Mouse (Mus musculus) embryonic facial prominence, embryonic 15.5 days (tissue): ENCODE measurements around the gene C530008M17Rik. TPM values are rescaled to one million over a fixed set of nuclear protein-coding genes. Genes with fewer than 3 reads are reported as not detected.

ENCODE experiments used
- ATAC-seq: fragments of 200-750 bp; cut with Nextera tagmentation; 2 replicates; pipeline ENCODE4 v1.8.0; 2017; ENCODE audit warnings: low read depth, moderate TSS enrichment; ENCODE audit not compliant: insufficient number of reproducible peaks, low FRiP score, low TSS enrichment
- H3K27ac ChIP-seq: fragments of 300-500 bp; sonication (generic); replicated peaks from 2 replicates; pipeline ENCODE4 v1.5.1; 2015; ENCODE audit warnings: mild to moderate bottlenecking, inconsistent platforms
- H3K27me3 ChIP-seq: fragments of 300-500 bp; sonication (generic); 2 replicates; pipeline ENCODE4 v1.6.1; 2015; ENCODE audit warnings: inconsistent platforms
- H3K36me3 ChIP-seq: fragments of 300-500 bp; sonication (generic); 2 replicates; pipeline ENCODE4 v1.6.1; 2015; ENCODE audit warnings: mild to moderate bottlenecking, inconsistent platforms
- H3K4me1 ChIP-seq: fragments of 300-500 bp; sonication (generic); 2 replicates; pipeline ENCODE4 v1.6.1; 2015; ENCODE audit warnings: inconsistent platforms
- H3K4me2 ChIP-seq: fragments of 300-500 bp; sonication (generic); replicated peaks from 2 replicates; pipeline ENCODE4 v1.6.1; 2015; ENCODE audit warnings: mild to moderate bottlenecking, inconsistent platforms
- H3K4me3 ChIP-seq: fragments of 300-500 bp; sonication (generic); replicated peaks from 2 replicates; pipeline ENCODE4 v1.5.1; 2015; ENCODE audit warnings: mild to moderate bottlenecking, inconsistent platforms
- H3K9ac ChIP-seq: fragments of 300-500 bp; sonication (generic); 2 replicates; pipeline ENCODE4 v1.6.1; 2015; ENCODE audit warnings: inconsistent platforms
- H3K9me3 ChIP-seq: fragments of 300-500 bp; sonication (generic); replicated peaks from 2 replicates; pipeline ENCODE4 v1.6.1; 2016; ENCODE audit warnings: inconsistent platforms
- WGBS: fragments of 180-500 bp; shearing (Covaris S2); methylation state at CpG from one replicate; pipeline ENCODE4 v1.1.7; 2015; 5-methylcytosine and 5-hydroxymethylcytosine counted together
- polyA plus RNA-seq: library from polyadenylated mRNA; unstranded; fragments of >200 nt; fragmentation: Nextera tagmentation; extraction: Ambion mirVana; gene quantifications from 2 replicates; pipeline ENCODE4 v1.2.1, GENCODE M21; 2015

The C530008M17Rik gene
- polyA plus RNA-seq, 1 experiment from 2014 or later: 17.0 TPM

DNA sequence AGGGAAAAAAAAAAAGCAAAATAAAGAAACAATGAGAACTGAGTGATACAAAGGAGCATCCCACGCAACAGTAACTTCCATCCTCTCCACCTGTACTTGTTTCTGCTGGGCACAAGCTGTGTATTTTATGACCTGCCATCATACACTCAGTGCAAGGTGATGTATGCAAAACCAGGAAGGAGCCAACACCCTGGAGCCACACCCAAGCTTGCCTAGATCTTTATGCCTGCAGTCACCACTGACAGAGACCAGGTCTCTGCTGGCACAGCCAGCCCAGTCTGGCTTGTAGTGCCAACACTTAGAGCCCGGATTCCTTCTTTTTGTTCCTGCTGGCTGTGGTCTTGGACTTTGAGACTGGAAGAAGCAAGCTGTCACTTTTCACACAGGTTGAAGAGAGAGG is 185.5 kb downstream of the C530008M17Rik start:
- no peak overlapping the region for H3K27ac ChIP-seq
- no peaks in the 10 kb centered on the region for H3K36me3 ChIP-seq
- 83% methylated on average over 2 of the region's 2 CpGs for WGBS
- H3K4me3 ChIP-seq: no peak overlapping the region
- no peak for ATAC-seq
- no peaks in the 10 kb centered on the region for H3K4me1 ChIP-seq
- no peaks in the 10 kb centered on the region for H3K27me3 ChIP-seq
- no peak overlapping the region for H3K4me2 ChIP-seq
- H3K9ac ChIP-seq: no peak overlapping the region
- no peaks in the 10 kb centered on the region for H3K9me3 ChIP-seq

DNA sequence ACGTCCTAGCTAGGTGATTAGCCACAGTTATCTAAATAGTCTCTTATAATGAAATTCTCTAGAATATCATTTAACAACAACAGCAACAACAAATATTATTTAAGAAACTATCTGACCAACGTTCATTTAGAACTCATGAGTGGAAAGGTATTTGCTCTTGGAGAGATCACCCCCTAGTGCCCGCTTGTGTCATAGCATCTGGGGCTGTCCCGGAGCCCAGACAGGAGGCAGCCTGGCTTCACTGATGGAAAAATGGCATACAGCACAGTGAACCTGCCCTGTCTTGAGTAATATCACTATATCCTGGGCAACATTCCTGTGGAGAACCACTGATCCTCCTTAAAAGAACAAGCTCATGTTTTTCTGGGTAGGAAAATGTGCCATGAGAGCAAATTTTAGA is 187.1 kb downstream of the C530008M17Rik start:
- WGBS: 14% methylated on average over 4 of the region's 4 CpGs
- no peak for ATAC-seq

DNA sequence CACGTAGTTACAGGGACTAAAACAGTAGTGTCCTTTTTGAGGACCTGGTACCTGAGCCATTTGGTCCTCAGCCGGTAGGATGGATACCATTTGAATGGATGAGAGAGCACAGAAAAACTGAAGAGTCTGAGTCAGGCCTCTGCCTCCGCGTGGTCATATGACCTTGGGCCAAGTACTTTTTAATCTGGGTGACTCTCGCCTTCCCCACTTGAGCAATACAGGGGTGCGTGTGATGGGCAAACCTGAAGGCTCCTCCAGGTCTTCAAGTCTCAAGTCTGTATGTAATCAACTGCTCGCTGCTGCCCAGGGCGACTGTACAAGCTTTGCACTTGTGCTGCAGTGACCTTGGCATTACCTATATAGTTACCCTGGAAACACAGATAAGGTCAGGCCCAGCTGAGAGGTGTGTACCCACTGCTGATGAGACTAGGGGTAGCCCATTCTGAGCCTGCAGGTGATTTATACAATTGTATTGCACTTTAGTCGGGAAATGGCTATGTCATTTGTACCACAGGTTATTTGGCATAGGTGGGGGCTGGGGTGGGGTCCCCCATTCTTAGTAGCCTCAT is 187.6 kb downstream of the C530008M17Rik start:
- Histone ChIP-seq H3K4me1 (no peaks in the 10 kb centered on the region), H3K9me3 (no peaks in the 10 kb centered on the region), H3K9ac (no peak overlapping the region), H3K4me3 (no peak overlapping the region), H3K27ac (no peak overlapping the region), H3K4me2 (no peak overlapping the region), H3K27me3 (no peaks in the 10 kb centered on the region), H3K36me3 (no peaks in the 10 kb centered on the region)
- ATAC-seq: no peak
- WGBS: 84% methylated on average over 9 of the region's 9 CpGs

More for the DNA sequence above, 187.1 kb downstream of the C530008M17Rik start:
- Histone ChIP-seq H3K27ac (no peak overlapping the region), H3K27me3 (no peaks in the 10 kb centered on the region), H3K36me3 (no peaks in the 10 kb centered on the region), H3K4me2 (no peak overlapping the region), H3K4me3 (no peak overlapping the region), H3K9ac (no peak overlapping the region), H3K4me1 (no peaks in the 10 kb centered on the region), H3K9me3 (no peaks in the 10 kb centered on the region)

DNA sequence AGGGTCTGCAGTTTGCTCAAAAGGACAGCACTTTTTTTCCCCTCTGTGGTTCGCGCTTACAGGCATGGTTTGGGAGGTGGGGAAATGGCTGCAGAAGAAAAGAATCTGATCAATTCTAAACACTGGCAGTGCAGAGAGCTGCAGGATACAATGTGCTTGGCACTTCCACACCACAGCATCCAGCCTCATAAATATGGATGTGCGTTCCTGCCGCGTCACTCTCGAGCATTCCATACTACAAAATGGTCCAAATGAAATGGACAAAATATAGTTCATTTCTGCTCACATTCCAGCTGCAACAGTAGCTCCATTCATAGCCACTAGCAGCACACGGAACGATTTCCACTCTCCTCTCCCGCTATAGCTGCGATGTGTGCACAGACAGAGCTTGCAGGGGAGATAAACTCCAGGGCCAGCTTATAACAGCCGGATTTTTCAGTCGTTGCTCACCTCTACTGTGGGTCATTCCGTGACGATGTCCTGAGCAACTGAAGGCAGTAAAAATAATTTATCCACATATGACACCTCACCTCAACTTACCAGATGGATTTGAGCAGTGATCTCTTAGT is 188.4 kb downstream of the C530008M17Rik start:
- Histone ChIP-seq H3K4me2 (no peak overlapping the region), H3K36me3 (no peaks in the 10 kb centered on the region), H3K4me1 (no peaks in the 10 kb centered on the region), H3K9ac (no peak overlapping the region), H3K27ac (0 out of 2 replicates have a peak overlapping the region, but pooled peaks have one; percentile 39), H3K9me3 (no peaks in the 10 kb centered on the region), H3K4me3 (no peak overlapping the region), H3K27me3 (no peaks in the 10 kb centered on the region)
- no peak for ATAC-seq
- WGBS: 77% methylated on average over 14 of the region's 14 CpGs

DNA sequence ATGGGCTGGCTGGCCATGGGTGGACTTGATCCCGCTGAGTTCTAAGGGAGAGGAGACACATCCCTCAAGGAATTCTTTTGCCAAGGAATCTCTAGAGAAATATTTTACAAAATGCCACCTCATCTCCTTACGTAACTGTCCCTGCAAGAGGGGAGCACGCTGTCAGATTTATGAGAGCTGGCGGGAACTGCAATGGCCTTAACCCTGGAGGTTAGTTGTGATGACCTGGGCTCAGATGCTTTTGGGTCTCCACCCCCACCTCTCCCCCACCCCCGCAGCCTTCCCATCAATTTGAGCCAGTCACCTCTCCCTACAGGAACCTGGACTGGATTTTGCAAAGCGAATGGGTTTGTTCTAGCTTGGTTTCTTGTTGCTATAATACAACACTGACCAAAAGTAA is 190.8 kb downstream of the C530008M17Rik start:
- H3K36me3 ChIP-seq: no peaks in the 10 kb centered on the region
- no peak overlapping the region for H3K27ac ChIP-seq
- H3K4me3 ChIP-seq: no peak overlapping the region
- no peaks in the 10 kb centered on the region for H3K9me3 ChIP-seq
- no peaks in the 10 kb centered on the region for H3K27me3 ChIP-seq
- H3K9ac ChIP-seq: no peak overlapping the region
- no peaks in the 10 kb centered on the region for H3K4me1 ChIP-seq
- ATAC-seq: no peak
- no peak overlapping the region for H3K4me2 ChIP-seq
- WGBS: 90% methylated on average over 6 of the region's 6 CpGs

DNA sequence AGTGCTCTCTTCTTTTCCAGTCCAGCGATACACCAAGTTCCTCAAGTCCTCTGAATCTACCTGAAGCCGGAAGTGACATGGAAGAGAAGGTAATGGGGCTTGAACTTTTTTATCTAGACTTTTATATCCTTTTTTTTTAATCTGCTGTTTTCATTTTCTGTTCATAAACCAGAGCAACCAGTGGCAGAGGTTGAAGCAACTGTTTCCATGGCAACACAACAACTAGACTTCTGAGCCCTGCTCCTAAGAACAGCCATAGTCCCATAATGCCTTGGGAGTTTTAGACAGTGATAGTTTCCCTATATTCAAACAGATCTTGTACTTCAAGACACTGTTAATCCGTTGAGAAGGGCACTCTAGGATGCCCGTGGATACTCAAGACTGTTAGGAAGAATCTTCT is 195.0 kb downstream of the C530008M17Rik start:
- H3K4me3 ChIP-seq: no peak overlapping the region
- no peak overlapping the region for H3K9ac ChIP-seq
- peaks cover 15% of the 10 kb centered on the region for H3K27me3 ChIP-seq
- no peak for ATAC-seq
- H3K9me3 ChIP-seq: no peaks in the 10 kb centered on the region
- H3K36me3 ChIP-seq: no peaks in the 10 kb centered on the region
- H3K4me1 ChIP-seq: peaks cover 5% of the 10 kb centered on the region
- no peak overlapping the region for H3K27ac ChIP-seq
- H3K4me2 ChIP-seq: no peak overlapping the region
- WGBS: 79% methylated on average over 4 of the region's 4 CpGs

DNA sequence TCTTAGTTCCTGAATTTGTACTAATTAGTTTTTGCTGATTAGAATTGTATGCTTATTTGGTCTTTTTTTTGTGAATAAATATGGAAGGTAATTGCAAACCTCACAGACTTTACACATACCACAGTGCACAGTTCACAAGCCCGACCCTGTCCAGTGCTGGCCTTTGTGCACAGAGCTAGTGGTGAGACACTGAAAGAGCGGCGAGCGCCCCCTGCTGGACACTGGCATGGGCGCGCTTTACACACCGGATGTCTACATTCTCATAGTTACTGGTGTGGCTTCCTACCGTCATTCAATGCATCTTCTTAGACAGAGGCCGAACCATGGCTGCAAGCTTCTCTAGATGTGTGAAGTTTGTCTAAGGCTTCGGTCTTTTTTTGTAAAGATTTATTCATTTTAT is 197.2 kb downstream of the C530008M17Rik start:
- Histone ChIP-seq H3K9me3 (no peaks in the 10 kb centered on the region), H3K27me3 (peaks cover 35% of the 10 kb centered on the region), H3K9ac (no peak overlapping the region), H3K36me3 (no peaks in the 10 kb centered on the region), H3K4me1 (peaks cover 26% of the 10 kb centered on the region), H3K27ac (no peak overlapping the region), H3K4me3 (no peak overlapping the region), H3K4me2 (no peak overlapping the region)
- peak; percentile 81 for ATAC-seq
- 10% methylated on average over 10 of the region's 10 CpGs for WGBS

DNA sequence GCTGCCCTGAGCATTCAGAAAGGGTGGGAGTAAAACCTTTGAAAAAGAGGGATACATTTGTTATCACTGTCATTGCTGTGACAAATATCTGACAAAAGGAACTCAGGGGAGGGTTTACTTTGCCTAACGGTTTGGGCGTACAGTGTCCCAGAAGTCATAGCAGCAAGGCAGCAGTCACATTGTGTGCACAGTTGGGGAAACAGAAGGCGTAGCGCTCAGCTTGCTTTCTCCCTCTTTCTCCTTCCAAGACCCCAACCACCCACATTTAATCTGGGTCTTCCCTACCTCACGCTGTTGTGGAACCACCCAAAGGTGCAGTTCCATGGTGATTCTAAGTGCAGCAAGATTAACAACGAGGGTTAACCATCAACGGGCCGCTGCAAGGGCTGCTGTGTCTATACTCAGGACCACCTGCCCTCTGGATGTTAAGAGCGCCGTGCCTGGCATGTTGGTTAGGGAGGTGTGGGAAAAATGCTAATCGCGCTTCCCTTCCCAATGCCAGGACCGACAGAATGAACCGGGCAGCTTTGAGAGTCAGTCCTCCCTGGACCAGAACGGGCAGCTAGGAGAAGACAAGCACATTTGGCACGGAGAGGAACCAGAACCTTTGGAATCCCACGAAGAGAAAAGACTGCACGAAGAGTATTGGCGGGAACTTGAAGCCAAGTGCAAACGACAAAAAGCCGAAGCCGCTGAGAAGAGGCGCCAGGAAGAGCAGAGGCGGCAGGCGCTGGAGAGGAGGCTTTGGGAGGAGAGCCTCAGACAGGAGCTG is 199.7 kb downstream of the C530008M17Rik start:
- Histone ChIP-seq H3K27me3 (peaks cover 37% of the 10 kb centered on the region), H3K9me3 (no peaks in the 10 kb centered on the region), H3K9ac (no peak overlapping the region), H3K4me3 (peak overlapping the region; percentile 44), H3K36me3 (no peaks in the 10 kb centered on the region), H3K4me2 (peak overlapping the region; percentile 81), H3K27ac (no peak overlapping the region), H3K4me1 (peaks cover 34% of the 10 kb centered on the region)
- no peak for ATAC-seq
- WGBS: 29% methylated on average over 25 of the region's 25 CpGs

DNA sequence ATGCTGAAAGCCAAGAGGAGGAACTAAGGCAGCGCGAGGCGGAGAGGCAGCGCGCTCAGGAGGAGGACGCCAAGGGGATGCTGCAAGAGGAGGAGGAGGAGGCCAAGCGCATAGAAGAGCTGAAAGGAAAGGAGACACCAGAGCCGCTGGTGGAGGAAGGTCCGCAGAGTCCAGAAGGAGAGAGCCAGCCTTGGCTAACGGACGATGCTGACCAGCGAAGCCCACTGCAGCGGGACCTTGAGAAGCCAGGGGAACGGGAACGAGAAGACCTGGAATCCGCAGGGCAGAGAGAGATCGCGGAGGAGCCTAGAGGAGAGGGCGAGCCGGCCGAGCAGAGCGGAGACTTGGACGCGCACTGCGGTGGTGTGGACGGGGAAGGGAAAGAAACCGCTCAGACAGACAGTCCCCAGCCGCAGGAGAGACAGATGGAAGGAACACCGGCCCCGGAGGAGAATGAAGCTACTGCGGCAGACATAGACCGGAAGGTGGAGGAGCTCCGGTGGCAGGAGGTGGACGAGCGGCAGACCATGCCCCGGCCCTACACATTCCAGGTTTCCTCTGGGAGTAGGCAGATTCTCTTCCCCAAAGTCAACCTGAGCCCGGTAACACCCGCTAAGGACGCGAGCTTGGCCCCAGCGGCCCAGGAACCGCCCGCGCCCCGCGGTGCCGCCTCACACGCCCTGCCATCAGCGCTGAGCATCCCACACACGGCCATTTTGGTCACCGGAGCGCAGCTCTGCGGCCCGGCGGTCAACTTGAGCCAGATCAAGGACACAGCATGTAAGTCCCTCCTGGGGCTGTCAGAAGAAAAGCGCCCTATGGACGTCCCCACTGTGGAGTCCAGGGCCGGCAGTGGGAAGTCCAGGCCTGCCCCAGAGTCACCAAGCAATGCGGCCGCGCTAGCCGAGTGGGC is 201.0 kb downstream of the C530008M17Rik start:
- Histone ChIP-seq H3K27me3 (peaks cover 37% of the 10 kb centered on the region), H3K36me3 (no peaks in the 10 kb centered on the region), H3K27ac (no peak overlapping the region), H3K4me2 (peak overlapping the region; percentile 81), H3K9me3 (no peaks in the 10 kb centered on the region), H3K4me1 (peaks cover 34% of the 10 kb centered on the region), H3K9ac (peak overlapping the region; percentile 13; the same call in 1 of the 2 replicates), H3K4me3 (peak overlapping the region; percentile 44)
- no peak for ATAC-seq
- WGBS: 20% methylated on average over 62 of the region's 62 CpGs

DNA sequence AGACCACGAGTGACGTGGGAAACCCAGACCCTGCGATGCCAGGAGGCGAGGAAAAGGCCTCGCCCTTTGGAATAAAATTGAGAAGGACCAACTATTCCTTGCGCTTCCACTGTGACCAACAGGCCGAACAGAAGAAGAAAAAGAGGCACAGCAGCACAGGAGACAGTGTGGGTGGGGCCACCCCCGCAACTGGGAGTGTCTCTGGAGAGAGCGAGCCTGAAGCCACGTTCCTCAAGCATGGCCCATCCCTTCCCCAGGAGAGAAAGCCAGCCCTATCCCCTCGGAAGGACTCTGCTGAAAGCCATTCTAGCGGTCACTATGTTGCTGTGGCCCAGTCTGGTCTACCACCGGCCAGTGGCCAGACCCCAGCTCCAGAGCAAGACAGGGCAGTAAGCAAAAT is 202.1 kb downstream of the C530008M17Rik start:
- no peak for ATAC-seq
- Histone ChIP-seq H3K4me1 (peaks cover 34% of the 10 kb centered on the region), H3K27ac (no peak overlapping the region), H3K27me3 (peaks cover 37% of the 10 kb centered on the region), H3K36me3 (no peaks in the 10 kb centered on the region), H3K4me2 (peak overlapping the region; percentile 81; the same call in 1 of the 2 replicates), H3K4me3 (peak overlapping the region; percentile 44; the same call in 1 of the 2 replicates), H3K9ac (no peak overlapping the region), H3K9me3 (no peaks in the 10 kb centered on the region)
- WGBS: 76% methylated on average over 13 of the region's 13 CpGs

DNA sequence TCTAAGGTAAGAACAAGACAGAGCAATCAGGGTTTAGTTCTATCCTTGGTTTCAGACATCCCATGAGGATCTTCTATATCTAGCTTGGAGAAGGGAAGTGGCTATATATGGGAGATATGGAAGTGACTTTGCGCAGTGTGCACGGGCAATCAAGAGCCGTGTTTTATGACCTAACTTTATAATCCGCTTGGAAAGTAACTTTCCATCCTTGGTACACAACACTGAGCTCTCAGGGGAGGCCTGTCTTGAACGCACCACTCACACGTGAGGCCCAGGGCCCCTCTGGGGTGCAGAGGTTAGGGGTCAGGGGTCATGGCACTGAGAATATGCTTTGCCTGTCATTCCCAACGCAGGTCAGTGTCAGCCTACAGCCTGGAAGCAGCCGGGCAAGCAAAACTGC is 210.5 kb downstream of the C530008M17Rik start:
- no peak for ATAC-seq
- Histone ChIP-seq H3K27me3 (no peaks in the 10 kb centered on the region), H3K27ac (no peak overlapping the region), H3K9me3 (no peaks in the 10 kb centered on the region), H3K9ac (no peak overlapping the region), H3K4me3 (no peak overlapping the region), H3K4me2 (no peak overlapping the region), H3K4me1 (no peaks in the 10 kb centered on the region), H3K36me3 (peaks cover 16% of the 10 kb centered on the region)
- 75% methylated on average over 8 of the region's 8 CpGs for WGBS
